Mouse (Mus musculus) MEL (cell line): Measurements from ENCODE around the gene Tnnc2. TPM values are rescaled to one million over a fixed set of nuclear protein-coding genes. Genes with fewer than 3 reads are reported as not detected.

ENCODE experiments used
- DNase-seq: peaks from one replicate; pipeline ENCODE4 v3.0.0; 2011; ENCODE audit warnings: low read depth, low spot score
- H3K27ac ChIP-seq: 2 replicates; pipeline ENCODE4 v1.5.1; 2012; ENCODE audit warnings: low read depth, mild to moderate bottlenecking, control low read depth, low read length, moderate library complexity; ENCODE audit not compliant: control insufficient read depth
- H3K27me3 ChIP-seq, 2 experiments: fragments of 150-350 bp in 1 of 2; sonication (generic) in 1 of 2; 2 replicates each; pipeline ENCODE4 v1.6.1; 2012; ENCODE audit warnings: low read length in 2 of 2, mild to moderate bottlenecking in 2 of 2, improper control_type of control experiment in 1 of 2, moderate library complexity in 1 of 2; ENCODE audit not compliant: insufficient read depth in 2 of 2, control insufficient read depth in 1 of 2
- H3K36me3 ChIP-seq, 2 experiments: 2 replicates each; pipeline ENCODE4 v1.6.1; 2012 to 2014; ENCODE audit warnings: low read length in 2 of 2, improper control_type of control experiment in 1 of 2, inconsistent platforms in 1 of 2, mild to moderate bottlenecking in 1 of 2; ENCODE audit not compliant: insufficient read depth in 2 of 2, control insufficient read depth in 1 of 2
- H3K4me1 ChIP-seq, 2 experiments: fragments of 150-350 bp in 1 of 2; sonication (generic) in 1 of 2; 2 replicates each; pipeline ENCODE4 v1.6.1; 2012; ENCODE audit warnings: low read length in 2 of 2, improper control_type of control experiment in 1 of 2, mild to moderate bottlenecking in 1 of 2; ENCODE audit not compliant: insufficient read depth in 2 of 2, control insufficient read depth in 1 of 2
- H3K4me3 ChIP-seq, 2 experiments: fragments of 150-350 bp in 1 of 2; sonication (generic) in 1 of 2; 2 replicates each; pipeline ENCODE4 v1.5.1; 2012; ENCODE audit warnings: low read depth in 2 of 2, low read length in 2 of 2, mild to moderate bottlenecking in 2 of 2, moderate library complexity in 2 of 2, control low read depth in 1 of 2, improper control_type of control experiment in 1 of 2; ENCODE audit not compliant: control insufficient read depth in 1 of 2, insufficient read depth in 1 of 2
- H3K79me2 ChIP-seq: 2 replicates; pipeline ENCODE4 v1.6.1; 2012; ENCODE audit warnings: mild to moderate bottlenecking, low read length, moderate library complexity; ENCODE audit not compliant: control insufficient read depth, poor library complexity, insufficient read depth
- H3K9ac ChIP-seq: 2 replicates; pipeline ENCODE4 v1.6.1; 2012; ENCODE audit warnings: low read depth, mild to moderate bottlenecking, control low read depth, low read length, moderate library complexity; ENCODE audit not compliant: control insufficient read depth, poor library complexity, severe bottlenecking
- H3K9me3 ChIP-seq: fragments of 150-350 bp; sonication (generic); replicated peaks from 2 replicates; pipeline ENCODE4 v1.6.1; 2012; ENCODE audit warnings: mild to moderate bottlenecking, low read length, improper control_type of control experiment, moderate library complexity; ENCODE audit not compliant: insufficient read depth
- BHLHE40 ChIP-seq: IDR thresholded peaks from 2 replicates; pipeline ENCODE4 v1.6.1; 2012; ENCODE audit warnings: low read depth, mild to moderate bottlenecking, inconsistent platforms, low read length, improper control_type of control experiment, borderline replicate concordance
- CHD1 ChIP-seq: IDR thresholded peaks from 2 replicates; pipeline ENCODE4 v1.6.1; 2012; ENCODE audit warnings: low read depth, mild to moderate bottlenecking, inconsistent platforms, low read length, improper control_type of control experiment
- CHD2 ChIP-seq: IDR thresholded peaks from 2 replicates; pipeline ENCODE4 v1.6.1; 2011; ENCODE audit warnings: low read length, improper control_type of control experiment
- CTCF ChIP-seq, 3 experiments: IDR thresholded peaks in 2 of 3; conservative IDR thresholded peaks in 1 of 3; 2 replicates each; pipeline ENCODE4 v1.5.1; 2011 to 2012; ENCODE audit warnings: low read length in 3 of 3, low read depth in 2 of 3, mild to moderate bottlenecking in 2 of 3, improper control_type of control experiment in 1 of 3, inconsistent platforms in 1 of 3, mixed read lengths in 1 of 3, moderate library complexity in 1 of 3; ENCODE audit not compliant: control insufficient read depth in 1 of 3, insufficient read depth in 1 of 3, poor library complexity in 1 of 3, severe bottlenecking in 1 of 3
- ELF1 ChIP-seq: IDR thresholded peaks from 2 replicates; pipeline ENCODE4 v1.6.1; 2014; ENCODE audit warnings: low read depth, mild to moderate bottlenecking, inconsistent platforms, low read length, improper control_type of control experiment, moderate library complexity
- EP300 ChIP-seq, 2 experiments: IDR thresholded peaks; 2 replicates each; pipeline ENCODE4 v1.6.1; 2011; ENCODE audit warnings: improper control_type of control experiment in 2 of 2, low read length in 2 of 2, low read depth in 1 of 2, mild to moderate bottlenecking in 1 of 2
- ETS1 ChIP-seq: IDR thresholded peaks from 2 replicates; pipeline ENCODE4 v1.6.1; 2012; ENCODE audit warnings: low read depth, mild to moderate bottlenecking, inconsistent platforms, low read length, improper control_type of control experiment, moderate library complexity
- GABPA ChIP-seq: IDR thresholded peaks from 2 replicates; pipeline ENCODE4 v1.6.1; 2012; ENCODE audit warnings: low read depth, mild to moderate bottlenecking, inconsistent platforms, low read length, improper control_type of control experiment, moderate library complexity
- GATA1 ChIP-seq: IDR thresholded peaks from 2 replicates; pipeline ENCODE4 v1.6.1; 2011; ENCODE audit warnings: low read depth, low read length, improper control_type of control experiment
- HCFC1 ChIP-seq: IDR thresholded peaks from 2 replicates; pipeline ENCODE4 v1.6.1; 2012; ENCODE audit warnings: low read depth, mild to moderate bottlenecking, inconsistent platforms, low read length, improper control_type of control experiment, moderate library complexity
- JUND ChIP-seq: IDR thresholded peaks from 2 replicates; pipeline ENCODE4 v1.6.1; 2011; ENCODE audit warnings: low read depth, mild to moderate bottlenecking, improper control_type of control experiment, low read length
- KAT2A ChIP-seq: conservative IDR thresholded peaks from 2 replicates; pipeline ENCODE4 v1.6.1; 2012; ENCODE audit warnings: low read depth, low read length, improper control_type of control experiment, inconsistent platforms
- MAFK ChIP-seq: IDR thresholded peaks from 2 replicates; pipeline ENCODE4 v1.6.1; 2011; ENCODE audit warnings: low read depth, mild to moderate bottlenecking, low read length, improper control_type of control experiment, borderline replicate concordance
- MAX ChIP-seq: IDR thresholded peaks from 2 replicates; pipeline ENCODE4 v1.6.1; 2011; ENCODE audit warnings: low read length, improper control_type of control experiment
- MAZ ChIP-seq: IDR thresholded peaks from 2 replicates; pipeline ENCODE4 v1.6.1; 2012; ENCODE audit warnings: low read depth, mild to moderate bottlenecking, inconsistent platforms, low read length, improper control_type of control experiment
- MEF2A ChIP-seq: IDR thresholded peaks from 2 replicates; pipeline ENCODE4 v1.6.1; 2014; ENCODE audit warnings: low read depth, mild to moderate bottlenecking, inconsistent platforms, low read length, improper control_type of control experiment; ENCODE audit not compliant: poor library complexity, insufficient replicate concordance, severe bottlenecking; ENCODE audit errors: extremely low read depth
- MYB ChIP-seq: IDR thresholded peaks from 2 replicates; pipeline ENCODE4 v1.6.1; 2011; ENCODE audit warnings: mild to moderate bottlenecking, low read depth, low read length, improper control_type of control experiment
- MYC ChIP-seq: IDR thresholded peaks from 2 replicates; pipeline ENCODE4 v1.6.1; 2011; ENCODE audit warnings: low read depth, mild to moderate bottlenecking, low read length, improper control_type of control experiment, moderate library complexity
- NELFE ChIP-seq: IDR thresholded peaks from 2 replicates; pipeline ENCODE4 v1.6.1; 2011; ENCODE audit warnings: low read depth, low read length, improper control_type of control experiment
- NRF1 ChIP-seq: IDR thresholded peaks from 2 replicates; pipeline ENCODE4 v1.6.1; 2014; ENCODE audit warnings: low read depth, mild to moderate bottlenecking, inconsistent platforms, low read length, improper control_type of control experiment, moderate library complexity; ENCODE audit not compliant: poor library complexity, insufficient read depth, severe bottlenecking
- POLR2A ChIP-seq, 2 experiments: IDR thresholded peaks; 2 replicates each; pipeline ENCODE4 v1.6.1; 2011 to 2012; ENCODE audit warnings: low read length in 2 of 2, mild to moderate bottlenecking in 2 of 2, control low read depth in 1 of 2, improper control_type of control experiment in 1 of 2, low read depth in 1 of 2, moderate library complexity in 1 of 2; ENCODE audit not compliant: control insufficient read depth in 1 of 2, insufficient read depth in 1 of 2, poor library complexity in 1 of 2
- POLR2AphosphoS2 ChIP-seq: IDR thresholded peaks from 2 replicates; pipeline ENCODE4 v1.6.1; 2011; ENCODE audit warnings: low read length, improper control_type of control experiment
- RAD21 ChIP-seq: IDR thresholded peaks from 2 replicates; pipeline ENCODE4 v1.6.1; 2011; ENCODE audit warnings: mild to moderate bottlenecking, low read depth, low read length, improper control_type of control experiment
- RCOR1 ChIP-seq: IDR thresholded peaks from 2 replicates; pipeline ENCODE4 v1.6.1; 2012; ENCODE audit warnings: low read depth, mild to moderate bottlenecking, inconsistent platforms, low read length, improper control_type of control experiment
- SIN3A ChIP-seq: IDR thresholded peaks from 2 replicates; pipeline ENCODE4 v1.6.1; 2012; ENCODE audit warnings: low read length, improper control_type of control experiment, inconsistent platforms
- SMC3 ChIP-seq: IDR thresholded peaks from 2 replicates; pipeline ENCODE4 v1.6.1; 2011; ENCODE audit warnings: low read depth, low read length, improper control_type of control experiment
- TAL1 ChIP-seq: IDR thresholded peaks from 2 replicates; pipeline ENCODE4 v1.6.1; 2012; ENCODE audit warnings: mild to moderate bottlenecking, inconsistent platforms, low read length, moderate library complexity, mixed read lengths
- TBP ChIP-seq: IDR thresholded peaks from 2 replicates; pipeline ENCODE4 v1.8.0; 2011; ENCODE audit warnings: low read depth, low read length, improper control_type of control experiment
- UBTF ChIP-seq: IDR thresholded peaks from 2 replicates; pipeline ENCODE4 v1.6.1; 2012; ENCODE audit warnings: low read depth, mild to moderate bottlenecking, inconsistent platforms, low read length, improper control_type of control experiment, moderate library complexity, borderline replicate concordance; ENCODE audit not compliant: insufficient read depth
- USF1 ChIP-seq: IDR thresholded peaks from 2 replicates; pipeline ENCODE4 v1.6.1; 2014; ENCODE audit warnings: low read depth, mild to moderate bottlenecking, inconsistent platforms, low read length, improper control_type of control experiment, moderate library complexity
- USF2 ChIP-seq, 2 experiments: IDR thresholded peaks; 2 replicates each; pipeline ENCODE4 v1.6.1; 2011 to 2012; ENCODE audit warnings: improper control_type of control experiment in 2 of 2, low read length in 2 of 2, borderline replicate concordance in 1 of 2, inconsistent platforms in 1 of 2, low read depth in 1 of 2, mild to moderate bottlenecking in 1 of 2; ENCODE audit not compliant: insufficient read depth in 1 of 2
- ZC3H11A ChIP-seq: IDR thresholded peaks from 2 replicates; pipeline ENCODE4 v1.6.1; 2012; ENCODE audit warnings: low read depth, mild to moderate bottlenecking, inconsistent platforms, low read length, improper control_type of control experiment
- ZKSCAN1 ChIP-seq: IDR thresholded peaks from 2 replicates; pipeline ENCODE4 v1.6.1; 2012; ENCODE audit warnings: low read depth, mild to moderate bottlenecking, inconsistent platforms, low read length, improper control_type of control experiment, moderate library complexity
- ZMIZ1 ChIP-seq: IDR thresholded peaks from 2 replicates; pipeline ENCODE4 v1.6.1; 2012; ENCODE audit warnings: low read depth, mild to moderate bottlenecking, inconsistent platforms, low read length, improper control_type of control experiment, moderate library complexity
- ZNF384 ChIP-seq: IDR thresholded peaks from 2 replicates; pipeline ENCODE4 v1.6.1; 2012; ENCODE audit warnings: low read depth, mild to moderate bottlenecking, inconsistent platforms, low read length, improper control_type of control experiment
- polyA plus RNA-seq, 2 experiments: library from polyadenylated mRNA; stranded (reverse) in 1 of 2; unstranded in 1 of 2; fragments of >175 nt in 1 of 2; fragments of >200 nt in 1 of 2; gene quantifications; 2 replicates each; pipeline versions ENCODE4 v1.2.1 to v1.2.4; 2012; ENCODE audit warnings: low replicate concordance in 2 of 2, low read depth in 1 of 2; ENCODE audit not compliant: insufficient read length in 2 of 2, insufficient read depth in 1 of 2, missing spikeins in 1 of 2
- total RNA-seq: library from RNA; depleted of rRNA; stranded (reverse); fragments of 300-350 nt; gene quantifications from 2 replicates; pipeline ENCODE4 v1.2.3, GENCODE M21; 2012

Tnnc2 gene
- total and polyA plus RNA-seq, 3 experiments: not detected

DNA sequence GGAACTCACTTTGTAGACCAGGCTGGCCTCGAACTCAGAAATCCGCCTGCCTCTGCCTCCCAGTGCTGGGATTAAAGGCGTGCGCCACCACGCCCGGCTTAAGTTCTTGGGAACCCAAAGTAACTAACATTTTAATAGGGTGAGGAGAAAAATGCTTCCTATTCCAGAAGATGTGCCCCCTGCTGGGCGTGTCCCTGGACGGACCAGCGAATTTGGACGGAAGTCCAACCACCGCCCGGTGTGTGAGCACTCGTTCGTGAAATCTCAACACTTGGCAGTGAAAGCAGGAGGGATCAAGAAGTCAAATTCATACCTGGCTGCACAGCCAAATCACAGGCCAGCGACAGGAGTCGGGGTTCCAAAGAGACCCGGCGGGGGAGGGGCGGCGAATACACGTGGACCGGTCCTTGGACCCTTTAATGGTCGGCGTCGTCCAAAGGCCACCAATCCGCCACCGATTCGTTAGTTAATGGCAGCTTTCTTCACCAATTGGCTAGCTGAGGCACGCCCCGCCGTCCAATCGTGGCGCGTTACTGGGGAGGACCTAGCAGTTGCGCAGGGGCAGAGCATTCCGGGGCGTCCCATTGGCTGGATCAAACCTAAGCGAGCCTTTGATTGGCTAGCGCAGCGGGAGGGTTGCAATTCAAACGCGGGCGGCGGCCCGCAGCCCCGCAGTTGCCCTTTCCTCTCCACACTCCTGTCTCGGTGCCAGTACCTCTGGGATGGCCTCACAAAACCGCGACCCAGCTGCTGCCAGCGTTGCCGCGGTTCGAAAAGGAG lies 10.3 kb downstream of the Tnnc2 start, which contains the start of gene Ube2c:
TSS of gene Ube2c (plus strand) at position 641 of the 780 bp plus-strand sequence.
- peaks cover 2 to 27% of the 10 kb centered on the region in 2 experiments for H3K36me3 ChIP-seq
- TF ChIP-seq NELFE: peak; percentile 94
- TF ChIP-seq GABPA: peak; percentile 25; the same call in 1 of the 2 replicates
- peak; percentile 98 for TF ChIP-seq MYC
- no peak for TF ChIP-seq MYB
- no peak for TF ChIP-seq USF2 (IDR thresholded peaks at IDR 0.05; ENCODE audit: borderline replicate concordance in 1 of 2, insufficient read depth in 1 of 2, low read depth in 1 of 2, low read length in 2 of 2)
- TF ChIP-seq RCOR1: no peak
- peak in 1 of 2 experiments; percentile 94; a peak in 2 of 4 replicates for TF ChIP-seq POLR2A (IDR thresholded peaks at IDR 0.05; ENCODE audit: control insufficient read depth in 1 of 2, insufficient read depth in 1 of 2, low read depth in 1 of 2, low read length in 2 of 2, poor library complexity in 1 of 2)
- no peak for TF ChIP-seq ZNF384
- TF ChIP-seq BHLHE40: no peak
- peak; percentile 86 for TF ChIP-seq SIN3A
- TF ChIP-seq EP300 (IDR thresholded peaks at IDR 0.05; ENCODE audit: low read depth in 1 of 2, low read length in 2 of 2): no peak
- no peak for TF ChIP-seq MAZ
- no peak for TF ChIP-seq RAD21
- TF ChIP-seq KAT2A: peak; percentile 61; the same call in 1 of the 2 replicates
- peak; percentile 76 for TF ChIP-seq HCFC1
- no peak for TF ChIP-seq MEF2A
- 0 out of 2 replicates have a peak, but pooled peaks have one; percentile 0 for TF ChIP-seq SMC3
- peak; percentile 77 for TF ChIP-seq ZMIZ1
- TF ChIP-seq JUND: no peak
- TF ChIP-seq TAL1: no peak
- peak; percentile 12; the same call in 1 of the 2 replicates for TF ChIP-seq ETS1
- peak in 1 of 3 experiments; percentile 20; a peak in 1 of 6 replicates for TF ChIP-seq CTCF (IDR thresholded peaks at IDR 0.05 in 2 of 3, conservative IDR thresholded peaks at IDR 0.05 in 1 of 3; ENCODE audit: control insufficient read depth in 1 of 3, insufficient read depth in 1 of 3, low read depth in 2 of 3, low read length in 3 of 3, poor library complexity in 1 of 3, severe bottlenecking in 1 of 3)
- TF ChIP-seq NRF1: peak; percentile 82
- peak; percentile 84 for TF ChIP-seq POLR2AphosphoS2
- TF ChIP-seq MAFK: no peak
- no peak for TF ChIP-seq CHD1
- no peak for TF ChIP-seq UBTF
- TF ChIP-seq CHD2: peak; percentile 95
- peak; percentile 66 for TF ChIP-seq USF1
- no peak for TF ChIP-seq GATA1
- no peak for TF ChIP-seq ZC3H11A
- TF ChIP-seq TBP: peak; percentile 94
- no peak for TF ChIP-seq ZKSCAN1
- TF ChIP-seq ELF1: 0 out of 2 replicates have a peak, but pooled peaks have one; percentile 12
- TF ChIP-seq MAX: peak; percentile 97

More for the DNA sequence above, 10.3 kb downstream of the Tnnc2 start, which contains the start of gene Ube2c:
- Histone ChIP-seq H3K79me2 (peaks cover 24% of the 10 kb centered on the region), H3K27me3 (no peaks in the 10 kb centered on the region), H3K4me1 (peaks cover 3 to 29% of the 10 kb centered on the region in 2 experiments; a peak in 3 of 4 replicates), H3K27ac (peak within 1 kb of the TSS; percentile 83), H3K9me3 (no peaks in the 10 kb centered on the region), H3K9ac (peak within 1 kb of the TSS; percentile 96), H3K4me3 (peak within 1 kb of the TSS; percentile 81 to 94)
- peak; percentile 99 for DNase-seq
